Mouse (Mus musculus) right cerebral cortex, postnatal 36 days (tissue): ENCODE results near the gene Rplp0.
A peak's percentile ranks its signal among the peaks of the same experiment; 100 is the strongest.
"Not testable (repeated sequence)": the region's sequence is repeated elsewhere in the genome, so short reads cannot be mapped to it uniquely, and the experiment has no call there.

ENCODE experiments used
- DNase-seq, 2 experiments: peaks; one replicate each; pipeline ENCODE4 v3.0.0; 2022; ENCODE audit warnings: low spot score in 2 of 2, mixed read lengths in 1 of 2

The Rplp0 gene

DNA sequence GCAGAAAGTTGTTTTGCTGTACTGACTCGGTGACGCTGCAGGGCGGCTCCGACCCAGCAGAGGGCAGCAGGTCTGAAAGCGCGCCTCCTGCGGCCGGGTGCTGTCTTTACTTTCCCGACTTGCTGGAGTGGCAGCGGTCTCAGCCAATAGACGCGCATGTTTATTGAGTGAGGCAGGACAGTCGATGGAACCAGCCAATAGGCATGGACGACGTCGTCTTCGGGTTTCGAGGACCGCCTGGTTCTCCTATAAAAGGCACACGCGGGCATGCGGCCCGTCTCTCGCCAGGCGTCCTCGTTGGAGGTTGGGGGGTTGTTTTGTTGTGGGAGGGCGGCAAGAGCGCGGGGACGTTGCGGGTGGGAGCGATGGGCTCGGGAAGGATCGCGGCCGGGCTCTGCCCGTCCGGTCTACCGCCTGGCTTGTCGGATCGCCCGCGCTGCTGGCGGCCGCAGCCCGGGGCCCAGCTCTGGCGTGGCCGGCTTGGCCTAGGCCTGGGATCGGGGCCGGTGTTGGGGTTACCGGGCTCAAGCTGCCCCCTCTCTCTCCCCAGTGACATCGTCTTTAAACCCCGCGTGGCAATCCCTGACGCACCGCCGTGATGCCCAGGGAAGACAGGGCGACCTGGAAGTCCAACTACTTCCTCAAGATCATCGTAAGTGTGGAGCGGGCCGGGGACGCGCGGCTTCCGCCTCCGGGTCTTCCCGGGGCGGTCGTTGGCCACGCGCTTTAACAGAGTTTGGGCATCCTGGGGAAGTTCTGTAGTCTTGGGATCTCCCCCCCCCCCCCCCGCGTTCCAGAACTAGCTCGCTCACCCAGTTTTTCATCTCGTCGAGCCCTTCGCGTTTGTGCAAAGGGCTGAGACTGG, at the start of gene Rplp0:
Gene Rplp0 (plus strand): TSS at position 231 of the 865 bp plus-strand sequence.
- peak; percentile 99 for DNase-seq

DNA sequence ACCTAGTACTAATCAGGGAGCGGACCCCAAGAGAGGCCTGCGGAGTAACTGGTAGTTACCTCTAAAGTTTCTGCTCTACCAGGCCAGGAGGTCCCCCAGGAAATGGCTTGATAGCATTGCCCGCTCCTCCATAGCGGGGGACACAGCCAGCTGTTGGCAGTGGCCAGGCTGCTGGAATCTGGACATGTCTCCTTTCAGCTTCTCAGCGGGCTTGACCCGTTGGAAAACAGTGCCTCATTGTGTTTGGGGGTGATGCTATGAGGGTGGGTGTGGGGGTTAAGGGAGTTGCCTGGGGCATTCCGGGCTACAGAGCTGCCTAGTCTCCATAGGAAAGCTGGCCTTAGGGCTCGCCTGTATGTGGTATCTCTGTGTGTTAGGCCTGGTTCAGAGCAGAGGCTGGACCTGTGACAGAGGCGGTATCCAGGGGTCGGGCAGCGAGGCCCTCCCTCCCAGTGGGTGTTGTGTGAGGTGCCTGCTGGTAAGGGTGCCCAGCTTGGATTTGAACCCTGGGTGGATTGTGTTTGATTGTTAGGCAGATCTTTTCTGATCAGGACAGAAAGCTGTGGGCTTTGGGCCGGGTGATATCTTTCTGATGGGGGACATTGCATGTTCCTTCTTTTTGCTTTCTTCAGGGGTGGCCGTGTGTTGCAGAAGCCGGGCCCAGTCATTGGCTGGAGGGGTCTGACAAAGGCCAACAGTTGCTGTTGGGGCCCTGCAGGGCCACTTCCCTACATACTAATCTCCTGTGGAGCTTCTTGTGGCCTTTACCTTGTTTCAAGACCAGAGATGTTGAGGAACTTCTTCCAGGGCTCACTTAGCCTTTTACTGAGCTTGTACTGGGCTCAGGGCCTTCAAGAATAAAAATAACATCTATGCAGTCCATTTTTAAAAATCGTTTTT, 49.2 kb upstream of the Rplp0 start:
- DNase-seq = no peak

DNA sequence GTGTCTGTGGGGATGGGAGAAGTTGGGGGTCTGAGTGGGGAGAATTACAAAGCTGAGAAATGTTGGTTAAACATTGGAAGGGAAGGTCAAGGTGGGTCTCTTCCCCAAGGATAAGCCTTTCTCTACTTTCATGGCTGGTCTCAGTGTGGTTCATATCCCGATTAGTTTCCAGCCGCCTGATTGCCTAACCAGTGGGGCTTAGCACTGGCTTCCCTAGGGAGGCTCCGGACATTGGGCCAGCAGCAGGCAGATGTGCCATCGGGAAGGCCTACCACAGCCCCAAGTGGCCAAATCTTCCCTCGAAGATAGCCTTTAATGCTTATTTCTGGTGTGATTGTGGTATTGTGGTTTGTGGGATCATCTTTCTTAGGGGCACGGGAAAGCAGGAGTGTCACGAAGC, 46.9 kb upstream of the Rplp0 start:
- no peak for DNase-seq

DNA sequence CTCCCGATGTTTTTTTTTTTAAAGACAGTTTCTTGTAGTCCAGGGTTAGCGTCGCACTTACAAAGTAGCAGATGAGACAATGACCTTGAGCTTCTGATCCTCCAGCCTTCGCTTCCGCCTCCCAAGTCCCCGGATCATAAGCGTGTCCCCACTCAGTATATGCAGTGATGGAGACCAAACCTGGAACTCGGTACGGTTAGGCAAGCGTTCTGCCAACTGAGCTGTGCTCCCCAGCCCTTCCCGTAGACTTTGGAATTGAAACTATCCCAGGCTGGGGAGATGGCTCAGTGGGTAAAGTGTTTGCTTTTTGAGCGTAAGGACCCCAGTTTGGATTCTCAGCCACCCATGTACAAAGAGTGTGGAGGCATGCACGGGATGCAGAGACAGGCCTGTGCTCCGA, 46.0 kb upstream of the Rplp0 start:
- DNase-seq = no peak

DNA sequence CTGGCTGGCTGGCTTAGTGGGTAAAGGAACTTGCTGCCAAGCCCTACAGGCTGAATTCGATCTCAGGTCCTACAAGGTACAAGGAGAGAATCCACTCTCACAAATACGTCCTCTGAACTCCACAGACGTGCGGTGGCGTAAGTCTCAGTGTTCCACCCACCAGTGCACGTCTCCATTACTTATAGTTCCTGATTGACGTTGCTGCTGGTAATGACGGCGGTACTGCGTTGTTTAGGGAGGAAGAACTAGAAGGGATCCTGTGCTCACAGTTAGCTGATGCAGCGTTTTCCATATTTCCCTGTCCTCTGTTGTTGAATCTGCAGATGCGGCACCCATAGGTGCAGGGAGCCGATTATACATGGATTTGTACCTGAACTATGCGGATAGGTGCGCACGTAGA, 45.5 kb upstream of the Rplp0 start:
- DNase-seq = no peak

DNA sequence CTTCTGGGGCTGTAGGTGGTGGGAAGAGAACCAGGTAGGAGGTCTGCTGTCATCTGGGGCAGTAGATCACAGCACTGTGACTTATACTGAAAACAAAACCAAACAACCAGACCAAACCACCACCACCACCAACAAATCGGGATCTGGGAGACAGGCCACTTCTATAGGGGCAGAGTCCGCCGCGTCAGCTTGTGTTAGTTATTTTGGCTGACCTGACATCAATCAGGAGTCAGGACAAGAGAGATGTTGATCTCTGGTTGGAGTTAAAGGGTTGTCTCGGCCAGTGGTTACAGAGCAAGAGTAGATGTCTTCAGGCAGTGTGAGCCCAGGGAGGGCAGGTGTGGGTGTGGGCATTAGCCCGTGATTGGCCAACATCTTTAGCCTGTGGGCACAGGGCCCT, 44.9 kb upstream of the Rplp0 start:
- no peak for DNase-seq

DNA sequence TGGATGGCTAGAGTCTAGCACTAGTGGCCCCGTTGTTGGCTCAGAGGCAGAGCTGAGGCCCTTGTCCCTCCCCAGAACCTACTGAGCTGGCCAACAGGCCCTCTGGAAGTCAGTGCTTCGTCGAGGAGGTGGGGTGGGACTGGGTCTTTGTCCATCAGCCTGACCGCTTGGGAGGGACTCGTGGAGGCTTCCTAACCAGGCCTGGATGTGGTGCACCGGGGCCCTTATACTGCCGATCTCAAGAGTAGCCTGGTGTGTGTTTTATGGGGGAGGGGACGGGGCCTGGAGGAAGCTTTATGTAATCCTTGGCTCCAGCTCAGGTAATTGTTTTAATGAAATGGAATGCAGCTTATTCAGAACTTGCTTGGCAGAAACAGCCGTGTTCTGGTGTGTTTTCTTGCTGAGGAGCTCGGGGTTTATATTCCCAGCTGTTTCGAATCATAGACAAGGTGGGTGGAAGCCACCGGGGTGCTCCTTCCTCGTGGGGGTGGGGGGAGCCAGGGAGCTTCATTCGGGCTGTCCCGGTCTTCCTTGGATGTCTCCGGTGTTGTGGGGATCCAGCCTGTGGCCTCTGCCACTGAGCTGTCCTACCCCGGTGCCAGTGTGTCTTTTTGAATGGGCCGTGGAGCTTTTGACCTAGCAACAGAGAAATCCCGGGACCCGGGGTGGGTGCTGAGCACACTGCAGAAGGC, 44.2 kb upstream of the Rplp0 start:
- DNase-seq = no peak

DNA sequence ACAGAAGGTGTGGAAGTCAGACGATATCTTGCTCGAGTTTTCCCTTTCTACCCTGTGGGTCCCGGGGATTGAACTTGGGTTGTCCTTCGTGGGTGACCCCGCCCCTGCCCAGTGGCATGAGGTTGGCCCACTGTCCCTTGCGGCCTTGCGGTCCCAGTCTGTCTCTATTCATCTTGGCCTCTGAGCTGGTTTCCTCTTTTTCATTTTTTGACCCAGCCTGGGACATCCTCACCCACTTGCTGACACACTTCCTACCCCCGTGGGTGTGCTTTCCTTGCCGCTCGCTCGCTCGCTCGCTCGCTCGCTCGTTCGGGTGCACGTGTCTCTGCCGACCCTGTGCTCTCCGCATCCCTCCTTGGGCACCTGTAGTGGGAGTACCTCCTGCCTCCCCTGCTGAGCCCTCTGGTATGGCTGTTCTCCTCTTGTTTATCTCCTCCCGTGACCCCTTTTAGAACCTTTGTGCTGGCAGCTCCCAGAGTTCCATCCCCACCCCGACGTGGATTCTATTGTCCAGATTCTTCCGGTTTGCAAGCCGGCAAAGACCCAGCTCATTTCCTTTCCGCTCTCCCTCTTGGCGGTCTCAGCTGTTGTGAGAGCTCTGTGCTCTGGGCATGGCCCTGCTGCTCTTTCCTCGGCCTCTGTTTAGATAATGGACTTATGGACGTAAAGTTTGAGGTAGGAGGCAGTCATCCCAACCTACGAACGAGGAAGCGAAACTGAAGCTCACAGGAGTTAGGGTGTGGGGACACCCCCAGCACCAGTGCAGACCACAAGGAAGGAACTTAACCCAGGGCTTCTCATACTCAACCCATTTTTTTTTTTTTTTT, 43.0 kb upstream of the Rplp0 start:
- DNase-seq = no peak

DNA sequence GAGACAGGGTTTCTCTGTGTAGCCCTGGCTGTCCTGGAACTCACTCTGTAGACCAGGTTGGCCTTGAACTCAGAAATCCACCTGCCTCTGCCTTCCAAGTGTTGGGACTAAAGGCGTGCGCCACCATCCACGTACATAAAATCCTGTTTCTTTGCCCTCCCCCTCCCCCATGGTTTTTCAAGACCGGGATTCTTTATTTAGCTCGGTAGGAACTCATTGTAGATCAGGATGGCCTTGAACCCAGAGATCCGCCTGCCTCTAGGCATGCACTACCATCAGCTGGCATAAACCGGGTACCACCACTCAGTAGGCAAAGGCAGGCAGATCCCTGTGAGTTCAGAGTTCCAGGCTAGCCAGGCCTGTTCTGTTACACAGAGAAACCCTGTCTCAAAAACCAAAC, 42.4 kb upstream of the Rplp0 start:
- no peak for DNase-seq

DNA sequence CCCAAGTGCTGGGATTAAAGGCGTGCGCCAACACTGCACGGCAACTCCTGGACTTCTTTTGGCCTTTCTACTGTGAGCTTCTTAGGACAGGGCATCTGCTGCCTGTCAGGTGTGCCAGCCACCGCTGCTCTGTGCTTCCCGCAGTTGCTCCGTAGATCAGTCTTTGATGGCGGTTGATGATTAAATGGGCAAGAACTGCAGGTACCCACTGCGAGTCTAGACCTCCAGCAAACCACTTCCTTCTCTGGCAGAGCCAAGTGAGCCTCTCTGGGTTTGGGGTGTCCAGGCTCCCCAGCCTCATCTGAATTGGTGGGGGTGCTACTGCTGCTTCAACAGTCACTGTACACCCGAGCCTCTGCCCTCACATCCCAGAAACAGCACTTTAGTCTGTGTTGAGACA, 41.8 kb upstream of the Rplp0 start:
- no peak for DNase-seq

DNA sequence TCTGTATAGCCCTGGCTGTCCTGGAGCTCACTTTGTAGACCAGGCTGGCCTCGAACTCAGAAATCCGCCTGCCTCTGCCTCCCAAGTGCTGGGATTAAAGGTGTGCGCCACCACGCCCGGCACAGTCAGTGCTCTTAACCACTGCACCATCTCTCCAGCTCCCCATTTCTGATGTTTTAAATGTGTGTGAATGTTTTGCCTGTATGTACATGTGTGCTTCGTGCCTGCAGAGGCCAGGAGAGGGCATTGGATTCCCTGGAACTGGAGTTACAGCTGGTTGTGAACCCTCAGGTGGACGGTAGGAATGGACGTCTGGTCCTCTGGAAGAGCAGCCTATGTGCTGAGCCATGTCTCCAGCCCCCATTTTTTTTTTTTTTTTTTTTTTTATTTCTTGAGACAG, 41.1 kb upstream of the Rplp0 start:
- DNase-seq = not testable (repeated sequence)

DNA sequence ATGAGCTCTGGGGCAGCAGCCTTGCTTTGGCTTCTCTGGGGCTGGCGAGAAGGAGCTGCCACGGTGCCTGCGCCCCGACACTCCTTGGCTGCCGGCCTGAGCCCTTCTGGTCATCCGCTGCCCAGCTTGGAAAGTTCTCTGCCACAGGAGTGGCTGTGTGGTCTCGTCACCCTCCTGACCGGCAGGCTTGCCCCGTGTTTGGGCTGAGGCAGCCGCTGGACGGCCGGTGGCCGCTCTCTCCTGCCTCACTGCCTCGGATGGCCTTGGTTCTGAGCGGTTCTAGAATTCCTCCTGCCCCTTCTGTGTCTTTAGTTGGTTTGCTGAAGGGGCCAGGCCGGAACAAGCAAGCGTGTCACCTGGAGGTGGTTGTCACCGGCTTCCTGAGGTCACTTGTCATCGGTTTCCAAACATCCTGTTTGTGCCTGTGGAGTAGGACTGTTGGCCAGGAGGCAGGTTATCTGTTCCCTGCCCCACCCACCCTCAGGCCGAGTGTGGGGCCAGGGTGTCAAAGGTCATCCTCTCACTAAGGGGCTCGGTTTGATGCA, 38.9 kb upstream of the Rplp0 start:
- DNase-seq = no peak

DNA sequence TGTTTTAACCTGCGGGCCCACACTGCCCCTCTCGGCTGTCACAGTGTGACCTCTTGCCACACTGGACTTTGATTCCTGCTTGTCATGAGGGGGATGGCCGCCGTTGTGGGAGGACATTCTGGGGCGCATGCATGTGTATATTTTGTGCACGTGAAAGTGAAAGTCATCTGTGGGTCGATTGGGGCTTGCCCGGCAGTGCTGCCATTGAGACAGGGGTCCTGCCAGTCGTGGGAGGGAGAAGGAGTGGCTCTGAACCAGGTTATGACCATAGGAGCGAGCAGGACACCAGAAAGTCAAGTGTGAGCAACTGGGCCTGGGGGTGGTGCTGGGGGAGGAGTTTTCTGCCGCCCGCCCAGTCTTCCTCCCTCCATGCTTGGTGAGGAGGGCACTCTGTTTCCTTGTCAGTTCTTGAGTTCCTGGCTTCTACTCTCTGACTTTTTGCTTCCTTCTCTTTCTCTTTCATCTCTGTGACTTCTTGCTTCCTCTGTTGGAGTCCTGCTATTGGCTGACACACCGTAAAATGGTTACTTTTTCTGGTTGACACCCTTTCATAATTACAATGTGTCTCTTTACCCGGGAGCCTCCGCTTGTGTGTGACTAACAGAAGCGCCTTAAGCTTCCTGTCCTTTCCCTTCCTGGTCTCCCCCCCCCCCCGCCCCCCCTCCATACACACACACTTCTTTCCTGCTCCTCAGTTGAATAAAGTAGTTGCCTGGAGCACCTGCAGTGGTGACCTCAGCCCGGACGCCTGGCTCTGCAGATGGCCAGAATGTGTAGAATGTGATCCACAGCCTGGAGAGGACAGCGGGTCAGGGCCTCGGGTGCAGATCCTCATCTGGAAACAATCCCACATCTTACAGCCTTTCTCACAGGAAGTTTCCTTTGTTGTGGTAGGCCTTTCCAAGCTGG, 37.5 kb upstream of the Rplp0 start:
- no peak for DNase-seq

DNA sequence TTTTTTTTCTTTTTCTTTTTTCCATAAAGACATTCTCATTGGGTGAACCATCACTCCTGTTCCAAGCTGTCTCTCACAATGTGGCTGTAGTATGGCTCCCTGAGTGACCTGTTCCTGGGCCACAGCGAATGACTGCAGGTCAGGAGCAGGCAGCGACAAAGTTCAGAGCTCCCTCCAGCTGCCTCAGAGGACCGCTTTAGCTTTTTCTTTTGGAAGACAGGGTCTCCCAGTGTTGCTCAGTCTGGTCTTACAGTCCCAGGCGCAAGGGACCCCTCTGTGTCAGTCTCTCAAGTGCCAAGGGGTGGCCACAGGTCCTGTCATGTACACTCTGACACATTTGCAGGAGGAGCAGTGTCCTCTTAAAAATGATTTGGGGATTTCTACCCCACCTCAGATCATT, 36.7 kb upstream of the Rplp0 start:
- no peak for DNase-seq

DNA sequence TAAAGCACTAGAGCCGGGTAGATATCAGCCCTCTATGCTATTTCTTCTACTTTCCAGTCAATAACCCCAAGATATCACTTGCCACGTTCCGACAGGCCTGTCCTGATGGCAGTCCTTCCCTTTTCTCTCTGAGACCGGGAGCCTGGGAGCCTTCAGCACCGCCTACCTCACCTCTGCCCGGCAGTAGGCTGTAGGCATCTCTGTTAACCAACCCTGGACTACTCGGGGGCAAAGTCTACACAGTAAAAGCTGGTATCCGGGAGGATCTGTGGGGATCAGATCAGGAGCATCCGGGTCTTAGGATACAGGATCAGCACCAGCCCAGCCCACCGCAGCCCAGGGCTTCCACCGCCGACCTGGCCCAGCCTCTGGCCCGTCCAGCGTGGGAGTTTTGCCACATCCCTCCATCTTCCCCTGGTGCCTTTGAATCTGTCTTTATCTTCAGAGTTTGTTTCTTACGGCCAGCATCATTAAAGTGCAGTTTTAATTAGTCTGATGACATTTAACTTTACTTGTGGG, 36.2 kb upstream of the Rplp0 start:
- no peak for DNase-seq

DNA sequence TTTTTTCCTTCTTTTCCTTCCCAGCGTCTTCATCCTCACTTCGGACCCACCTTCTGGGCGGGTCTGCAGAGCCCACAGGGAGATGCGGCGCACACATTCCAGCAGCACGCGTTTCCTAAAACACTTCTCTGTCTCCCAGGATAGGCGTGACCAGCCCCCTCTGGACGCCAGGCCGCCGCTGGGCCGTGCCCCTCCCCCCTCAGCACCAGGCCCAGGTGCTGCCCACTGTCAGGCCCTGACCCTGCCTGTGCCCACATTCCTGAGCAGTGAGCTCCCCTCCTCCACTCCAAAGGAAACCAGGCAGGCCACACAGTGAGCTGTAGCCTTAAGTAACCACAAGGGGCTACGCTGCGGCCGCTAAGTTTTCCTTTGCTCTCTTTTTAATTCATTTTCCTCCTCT, 35.3 kb upstream of the Rplp0 start:
- DNase-seq = no peak

DNA sequence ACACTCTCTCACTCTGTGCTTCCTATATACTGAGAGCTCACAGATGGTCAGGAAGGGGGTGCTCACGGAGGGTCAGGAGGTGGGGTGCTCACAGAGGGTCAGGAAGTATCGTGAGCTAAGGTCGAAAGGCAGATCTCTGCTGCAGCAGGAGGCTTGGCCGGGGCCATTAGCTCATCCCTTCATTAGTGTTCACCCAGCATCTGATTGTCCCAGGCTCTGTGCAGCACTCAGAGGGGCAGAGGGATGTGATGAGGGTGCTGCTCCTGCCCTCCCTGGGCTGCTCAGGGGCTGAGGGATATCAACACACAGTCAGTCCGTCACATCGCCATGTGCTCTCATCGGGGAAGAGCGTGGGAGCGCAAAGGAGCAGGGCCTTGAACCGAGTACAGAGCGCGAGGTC, 34.8 kb upstream of the Rplp0 start:
- DNase-seq = no peak

DNA sequence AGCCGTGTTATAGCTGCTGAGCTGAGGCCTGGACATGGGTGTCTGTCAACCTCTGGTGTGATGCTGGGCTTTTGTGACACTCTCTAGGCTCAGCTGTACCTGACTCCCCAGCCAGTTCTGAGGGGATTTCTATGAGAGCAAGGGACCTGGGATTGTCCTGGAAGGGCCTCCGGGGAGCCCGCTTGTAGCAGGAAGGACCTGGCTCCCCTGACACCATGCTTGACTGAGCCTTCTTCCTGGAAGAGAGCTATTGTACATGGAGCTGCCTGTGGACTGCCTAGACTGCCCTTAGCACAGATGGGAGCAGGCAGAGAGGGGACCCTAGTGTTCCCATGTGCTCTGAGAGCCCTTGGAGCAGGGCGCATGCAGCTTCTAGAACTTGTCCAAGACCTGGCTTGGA, 33.9 kb upstream of the Rplp0 start:
- DNase-seq = no peak

DNA sequence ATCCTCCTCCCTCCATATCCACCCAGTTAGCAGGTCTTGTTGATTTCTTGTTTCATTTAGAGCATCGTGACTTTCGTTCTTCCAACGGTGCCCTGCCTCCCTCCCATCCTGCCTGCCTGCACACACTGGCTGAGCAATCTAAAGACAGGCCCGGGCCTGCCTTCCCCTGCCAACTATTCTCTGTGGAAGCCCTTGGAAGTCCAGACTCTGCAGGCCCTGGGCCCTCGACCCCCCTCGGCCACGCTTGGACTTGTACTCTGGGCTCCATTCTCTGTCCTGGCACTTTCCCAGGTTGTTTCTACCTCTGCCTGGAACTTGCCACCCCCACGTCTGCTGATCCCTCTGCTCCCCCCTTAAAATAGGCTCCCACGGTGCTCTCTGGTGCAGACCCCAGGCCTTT, 33.3 kb upstream of the Rplp0 start:
- no peak for DNase-seq
